Mouse (Mus musculus) lung, embryonic 16.5 days (tissue): ENCODE results near the gene Cacna1e. TPM values are rescaled to one million over a fixed set of nuclear protein-coding genes. Genes with fewer than 3 reads are reported as not detected.

Experiments
- ATAC-seq: fragments of 200-750 bp; cut with Nextera tagmentation; 2 replicates; pipeline ENCODE4 v1.8.0; 2017; ENCODE audit warnings: low read depth, mild to moderate bottlenecking, moderate library complexity
- H3K27ac ChIP-seq: fragments of 300-500 bp; sonication (generic); 2 replicates; pipeline ENCODE4 v1.5.1; 2014; ENCODE audit warnings: mild to moderate bottlenecking, control low read depth, low read length
- H3K27me3 ChIP-seq: fragments of 300-500 bp; sonication (generic); 2 replicates; pipeline ENCODE4 v1.6.1; 2014; ENCODE audit warnings: low read depth, low read length, mixed read lengths; ENCODE audit not compliant: control insufficient read depth, insufficient read depth
- H3K36me3 ChIP-seq: fragments of 300-500 bp; sonication (generic); 2 replicates; pipeline ENCODE4 v1.6.1; 2014; ENCODE audit warnings: low read length; ENCODE audit not compliant: control insufficient read depth, insufficient read depth
- H3K4me1 ChIP-seq: fragments of 300-500 bp; sonication (generic); replicated peaks from 2 replicates; pipeline ENCODE4 v1.6.1; 2014; ENCODE audit warnings: low read length, mixed read lengths; ENCODE audit not compliant: control insufficient read depth, insufficient read depth
- H3K4me2 ChIP-seq: fragments of 300-500 bp; sonication (generic); 2 replicates; pipeline ENCODE4 v1.6.1; 2014; ENCODE audit warnings: low read depth, low read length, control low read depth
- H3K4me3 ChIP-seq: fragments of 300-500 bp; sonication (generic); 2 replicates; pipeline ENCODE4 v1.5.1; 2014; ENCODE audit warnings: mild to moderate bottlenecking, low read length, control low read depth
- H3K9ac ChIP-seq: fragments of 300-500 bp; sonication (generic); 2 replicates; pipeline ENCODE4 v1.6.1; 2014; ENCODE audit warnings: low read length, control low read depth
- H3K9me3 ChIP-seq: fragments of 300-500 bp; sonication (generic); 2 replicates; pipeline ENCODE4 v1.6.1; 2016; ENCODE audit warnings: low read length; ENCODE audit not compliant: control insufficient read depth
- WGBS: fragments of 180-500 bp; shearing (Covaris S2); extraction: QIAGEN DNeasy Blood & Tissue Kit; methylation state at CpG from one replicate; pipeline ENCODE4 v1.1.7; 2014; 5-methylcytosine and 5-hydroxymethylcytosine counted together
- polyA plus RNA-seq: library from polyadenylated mRNA; unstranded; fragments of >200 nt; fragmentation: Nextera tagmentation; extraction: Ambion mirVana; gene quantifications from 2 replicates; pipeline ENCODE4 v1.2.1, GENCODE M21; 2015

Gene Cacna1e
- polyA plus RNA-seq, 1 experiment from 2014 or later = 0.19 TPM

- peaks cover 48% of the 10 kb centered on the region for H3K27me3 ChIP-seq
- H3K4me1 ChIP-seq = no peaks in the 10 kb centered on the region
- no peak overlapping the region for H3K4me2 ChIP-seq
- H3K9ac ChIP-seq = no peak overlapping the region
- ATAC-seq = no peak
- 55% methylated on average over 6 of the region's 6 CpGs for WGBS
- H3K27ac ChIP-seq = no peak overlapping the region
- H3K9me3 ChIP-seq = no peaks in the 10 kb centered on the region
- no peak overlapping the region for H3K4me3 ChIP-seq
- no peaks in the 10 kb centered on the region for H3K36me3 ChIP-seq
Measured at GRCm38 (mm10) chr1:154729269-154729980, 154.9 kb downstream of the Cacna1e start.

- no peak overlapping the region for H3K9ac ChIP-seq
- H3K4me1 ChIP-seq = no peaks in the 10 kb centered on the region
- no peak overlapping the region for H3K27ac ChIP-seq
- H3K9me3 ChIP-seq = no peaks in the 10 kb centered on the region
- ATAC-seq = no peak
- H3K4me3 ChIP-seq = no peak overlapping the region
- H3K36me3 ChIP-seq = no peaks in the 10 kb centered on the region
- WGBS = 45% methylated on average over 5 of the region's 5 CpGs
- no peak overlapping the region for H3K4me2 ChIP-seq
- H3K27me3 ChIP-seq = peaks cover 56% of the 10 kb centered on the region
Measured at GRCm38 (mm10) chr1:154728682-154729081, 155.6 kb downstream of the Cacna1e start.

DNA sequence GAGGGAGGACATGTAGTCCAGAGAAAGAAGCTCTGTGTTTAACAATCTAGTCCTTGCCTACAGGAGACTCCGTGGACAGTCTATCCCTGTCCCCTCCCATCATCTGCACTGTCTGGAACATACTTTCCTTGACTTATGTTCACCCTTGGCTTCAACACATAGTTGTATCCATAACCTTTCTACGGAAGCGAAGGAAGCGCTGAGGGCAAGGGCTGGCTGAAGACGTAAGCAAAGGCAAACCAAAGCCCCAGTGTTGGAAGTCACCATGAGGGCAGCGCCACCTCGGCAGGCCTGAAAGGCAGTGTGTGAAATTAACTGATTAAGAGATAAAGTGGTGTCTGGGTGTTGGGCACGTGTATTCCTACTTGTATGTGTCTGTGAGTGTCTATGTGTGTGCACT is 156.6 kb downstream of the Cacna1e start:
- H3K4me2 ChIP-seq = no peak overlapping the region
- no peaks in the 10 kb centered on the region for H3K9me3 ChIP-seq
- H3K4me1 ChIP-seq = no peaks in the 10 kb centered on the region
- H3K4me3 ChIP-seq = no peak overlapping the region
- 62% methylated on average over 8 of the region's 8 CpGs for WGBS
- no peak for ATAC-seq
- H3K36me3 ChIP-seq = no peaks in the 10 kb centered on the region
- H3K27ac ChIP-seq = no peak overlapping the region
- no peak overlapping the region for H3K9ac ChIP-seq
- peaks cover 65% of the 10 kb centered on the region for H3K27me3 ChIP-seq

GRCm38 (mm10) chr1:154726361-154727161 is 157.7 kb downstream of the Cacna1e start:
- ATAC-seq = no peak
- no peaks in the 10 kb centered on the region for H3K9me3 ChIP-seq
- H3K9ac ChIP-seq = no peak overlapping the region
- no peak overlapping the region for H3K27ac ChIP-seq
- H3K4me2 ChIP-seq = peak overlapping the region; percentile 41
- no peaks in the 10 kb centered on the region for H3K4me1 ChIP-seq
- H3K36me3 ChIP-seq = no peaks in the 10 kb centered on the region
- under 1% methylated on average over 45 of the region's 45 CpGs for WGBS
- H3K4me3 ChIP-seq = peak overlapping the region; percentile 17
- peaks cover 67% of the 10 kb centered on the region for H3K27me3 ChIP-seq

GRCm38 (mm10) chr1:154725356-154726320 is 158.7 kb downstream of the Cacna1e start:
- no peak overlapping the region for H3K9ac ChIP-seq
- WGBS = 26% methylated on average over 35 of the region's 35 CpGs
- H3K4me2 ChIP-seq = peak overlapping the region; percentile 41; the same call in 1 of the 2 replicates
- peak overlapping the region; percentile 17 for H3K4me3 ChIP-seq
- H3K36me3 ChIP-seq = no peaks in the 10 kb centered on the region
- ATAC-seq = no peak
- H3K27me3 ChIP-seq = peaks cover 67% of the 10 kb centered on the region
- no peaks in the 10 kb centered on the region for H3K9me3 ChIP-seq
- no peak overlapping the region for H3K27ac ChIP-seq
- no peaks in the 10 kb centered on the region for H3K4me1 ChIP-seq

GRCm38 (mm10) chr1:154723537-154724286 is 160.6 kb downstream of the Cacna1e start:
- Histone ChIP-seq H3K27ac (no peak overlapping the region), H3K9me3 (no peaks in the 10 kb centered on the region), H3K4me1 (no peaks in the 10 kb centered on the region), H3K4me2 (no peak overlapping the region), H3K36me3 (no peaks in the 10 kb centered on the region), H3K4me3 (no peak overlapping the region), H3K27me3 (peaks cover 61% of the 10 kb centered on the region), H3K9ac (no peak overlapping the region)
- 5% methylated on average over 19 of the region's 19 CpGs for WGBS
- ATAC-seq = 0 out of 2 replicates have a peak, but pooled peaks have one; percentile 38

GRCm38 (mm10) chr1:154723078-154723477 is 161.2 kb downstream of the Cacna1e start:
- Histone ChIP-seq H3K27me3 (peaks cover 56% of the 10 kb centered on the region), H3K4me1 (no peaks in the 10 kb centered on the region), H3K36me3 (no peaks in the 10 kb centered on the region), H3K9me3 (no peaks in the 10 kb centered on the region), H3K4me2 (no peak overlapping the region), H3K27ac (no peak overlapping the region), H3K4me3 (no peak overlapping the region), H3K9ac (no peak overlapping the region)
- no peak for ATAC-seq
- WGBS = 32% methylated on average over 6 of the region's 6 CpGs

GRCm38 (mm10) chr1:154715596-154715995 is 168.7 kb downstream of the Cacna1e start:
- Histone ChIP-seq H3K4me1 (no peaks in the 10 kb centered on the region), H3K27me3 (no peaks in the 10 kb centered on the region), H3K36me3 (no peaks in the 10 kb centered on the region), H3K27ac (no peak overlapping the region), H3K4me3 (no peak overlapping the region), H3K9ac (no peak overlapping the region), H3K9me3 (no peaks in the 10 kb centered on the region), H3K4me2 (no peak overlapping the region)
- 62% methylated on average over 7 of the region's 7 CpGs for WGBS
- no peak for ATAC-seq
